Mouse (Mus musculus) MEL (cell line): ENCODE measurements around the gene Gm20489. TPM values are rescaled to one million over a fixed set of nuclear protein-coding genes. Genes with fewer than 3 reads are reported as not detected.

ENCODE experiments used
- DNase-seq: peaks from one replicate; pipeline ENCODE4 v3.0.0; 2011; ENCODE audit warnings: low read depth, low spot score
- H3K27ac ChIP-seq: 2 replicates; pipeline ENCODE4 v1.5.1; 2012; ENCODE audit warnings: low read depth, mild to moderate bottlenecking, control low read depth, low read length, moderate library complexity; ENCODE audit not compliant: control insufficient read depth
- H3K27me3 ChIP-seq, 2 experiments: fragments of 150-350 bp in 1 of 2; sonication (generic) in 1 of 2; 2 replicates each; pipeline ENCODE4 v1.6.1; 2012; ENCODE audit warnings: low read length in 2 of 2, mild to moderate bottlenecking in 2 of 2, improper control_type of control experiment in 1 of 2, moderate library complexity in 1 of 2; ENCODE audit not compliant: insufficient read depth in 2 of 2, control insufficient read depth in 1 of 2
- H3K36me3 ChIP-seq, 2 experiments: 2 replicates each; pipeline ENCODE4 v1.6.1; 2012 to 2014; ENCODE audit warnings: low read length in 2 of 2, improper control_type of control experiment in 1 of 2, inconsistent platforms in 1 of 2, mild to moderate bottlenecking in 1 of 2; ENCODE audit not compliant: insufficient read depth in 2 of 2, control insufficient read depth in 1 of 2
- H3K4me1 ChIP-seq, 2 experiments: fragments of 150-350 bp in 1 of 2; sonication (generic) in 1 of 2; 2 replicates each; pipeline ENCODE4 v1.6.1; 2012; ENCODE audit warnings: low read length in 2 of 2, improper control_type of control experiment in 1 of 2, mild to moderate bottlenecking in 1 of 2; ENCODE audit not compliant: insufficient read depth in 2 of 2, control insufficient read depth in 1 of 2
- H3K4me3 ChIP-seq, 2 experiments: fragments of 150-350 bp in 1 of 2; sonication (generic) in 1 of 2; 2 replicates each; pipeline ENCODE4 v1.5.1; 2012; ENCODE audit warnings: low read depth in 2 of 2, low read length in 2 of 2, mild to moderate bottlenecking in 2 of 2, moderate library complexity in 2 of 2, control low read depth in 1 of 2, improper control_type of control experiment in 1 of 2; ENCODE audit not compliant: control insufficient read depth in 1 of 2, insufficient read depth in 1 of 2
- H3K79me2 ChIP-seq: 2 replicates; pipeline ENCODE4 v1.6.1; 2012; ENCODE audit warnings: mild to moderate bottlenecking, low read length, moderate library complexity; ENCODE audit not compliant: control insufficient read depth, poor library complexity, insufficient read depth
- H3K9ac ChIP-seq: 2 replicates; pipeline ENCODE4 v1.6.1; 2012; ENCODE audit warnings: low read depth, mild to moderate bottlenecking, control low read depth, low read length, moderate library complexity; ENCODE audit not compliant: control insufficient read depth, poor library complexity, severe bottlenecking
- H3K9me3 ChIP-seq: fragments of 150-350 bp; sonication (generic); replicated peaks from 2 replicates; pipeline ENCODE4 v1.6.1; 2012; ENCODE audit warnings: mild to moderate bottlenecking, low read length, improper control_type of control experiment, moderate library complexity; ENCODE audit not compliant: insufficient read depth
- CHD2 ChIP-seq: IDR thresholded peaks from 2 replicates; pipeline ENCODE4 v1.6.1; 2011; ENCODE audit warnings: low read length, improper control_type of control experiment
- E2F4 ChIP-seq: IDR thresholded peaks from 2 replicates; pipeline ENCODE4 v1.6.1; 2011; ENCODE audit warnings: low read depth, low read length, improper control_type of control experiment, borderline replicate concordance
- GABPA ChIP-seq: IDR thresholded peaks from 2 replicates; pipeline ENCODE4 v1.6.1; 2012; ENCODE audit warnings: low read depth, mild to moderate bottlenecking, inconsistent platforms, low read length, improper control_type of control experiment, moderate library complexity
- HCFC1 ChIP-seq: IDR thresholded peaks from 2 replicates; pipeline ENCODE4 v1.6.1; 2012; ENCODE audit warnings: low read depth, mild to moderate bottlenecking, inconsistent platforms, low read length, improper control_type of control experiment, moderate library complexity
- MAFK ChIP-seq: IDR thresholded peaks from 2 replicates; pipeline ENCODE4 v1.6.1; 2011; ENCODE audit warnings: low read depth, mild to moderate bottlenecking, low read length, improper control_type of control experiment, borderline replicate concordance
- MAX ChIP-seq: IDR thresholded peaks from 2 replicates; pipeline ENCODE4 v1.6.1; 2011; ENCODE audit warnings: low read length, improper control_type of control experiment
- NRF1 ChIP-seq: IDR thresholded peaks from 2 replicates; pipeline ENCODE4 v1.6.1; 2014; ENCODE audit warnings: low read depth, mild to moderate bottlenecking, inconsistent platforms, low read length, improper control_type of control experiment, moderate library complexity; ENCODE audit not compliant: poor library complexity, insufficient read depth, severe bottlenecking
- POLR2A ChIP-seq, 2 experiments: IDR thresholded peaks; 2 replicates each; pipeline ENCODE4 v1.6.1; 2011 to 2012; ENCODE audit warnings: low read length in 2 of 2, mild to moderate bottlenecking in 2 of 2, control low read depth in 1 of 2, improper control_type of control experiment in 1 of 2, low read depth in 1 of 2, moderate library complexity in 1 of 2; ENCODE audit not compliant: control insufficient read depth in 1 of 2, insufficient read depth in 1 of 2, poor library complexity in 1 of 2
- POLR2AphosphoS2 ChIP-seq: IDR thresholded peaks from 2 replicates; pipeline ENCODE4 v1.6.1; 2011; ENCODE audit warnings: low read length, improper control_type of control experiment
- SIN3A ChIP-seq: IDR thresholded peaks from 2 replicates; pipeline ENCODE4 v1.6.1; 2012; ENCODE audit warnings: low read length, improper control_type of control experiment, inconsistent platforms
- TAL1 ChIP-seq: IDR thresholded peaks from 2 replicates; pipeline ENCODE4 v1.6.1; 2012; ENCODE audit warnings: mild to moderate bottlenecking, inconsistent platforms, low read length, moderate library complexity, mixed read lengths
- TCF12 ChIP-seq: IDR thresholded peaks from 2 replicates; pipeline ENCODE4 v1.6.1; 2014; ENCODE audit warnings: low read depth, mild to moderate bottlenecking, inconsistent platforms, low read length, improper control_type of control experiment, moderate library complexity
- USF2 ChIP-seq, 2 experiments: IDR thresholded peaks; 2 replicates each; pipeline ENCODE4 v1.6.1; 2011 to 2012; ENCODE audit warnings: improper control_type of control experiment in 2 of 2, low read length in 2 of 2, borderline replicate concordance in 1 of 2, inconsistent platforms in 1 of 2, low read depth in 1 of 2, mild to moderate bottlenecking in 1 of 2; ENCODE audit not compliant: insufficient read depth in 1 of 2
- ZMIZ1 ChIP-seq: IDR thresholded peaks from 2 replicates; pipeline ENCODE4 v1.6.1; 2012; ENCODE audit warnings: low read depth, mild to moderate bottlenecking, inconsistent platforms, low read length, improper control_type of control experiment, moderate library complexity
- ZNF384 ChIP-seq: IDR thresholded peaks from 2 replicates; pipeline ENCODE4 v1.6.1; 2012; ENCODE audit warnings: low read depth, mild to moderate bottlenecking, inconsistent platforms, low read length, improper control_type of control experiment
- polyA plus RNA-seq, 2 experiments: library from polyadenylated mRNA; stranded (reverse) in 1 of 2; unstranded in 1 of 2; fragments of >175 nt in 1 of 2; fragments of >200 nt in 1 of 2; gene quantifications; 2 replicates each; pipeline versions ENCODE4 v1.2.1 to v1.2.4; 2012; ENCODE audit warnings: low replicate concordance in 2 of 2, low read depth in 1 of 2; ENCODE audit not compliant: insufficient read length in 2 of 2, insufficient read depth in 1 of 2, missing spikeins in 1 of 2
- total RNA-seq: library from RNA; depleted of rRNA; stranded (reverse); fragments of 300-350 nt; gene quantifications from 2 replicates; pipeline ENCODE4 v1.2.3, GENCODE M21; 2012

Gm20489 gene
- total and polyA plus RNA-seq, 3 experiments = not detected

GRCm38 (mm10) chrX:101304646-101305045 lies 35.8 kb upstream of the Gm20489 start:
- no peaks in the 10 kb centered on the region for H3K9me3 ChIP-seq
- H3K36me3 ChIP-seq = no peaks in the 10 kb centered on the region
- DNase-seq = no peak
- H3K79me2 ChIP-seq = no peaks in the 10 kb centered on the region
- H3K9ac ChIP-seq = no peak overlapping the region
- no peak for TF ChIP-seq TAL1
- no peak for TF ChIP-seq SIN3A
- TF ChIP-seq NRF1 = no peak
- no peak for TF ChIP-seq ZMIZ1
- no peak for TF ChIP-seq CHD2
- TF ChIP-seq POLR2A (IDR thresholded peaks at IDR 0.05; ENCODE audit: control insufficient read depth in 1 of 2, insufficient read depth in 1 of 2, low read depth in 1 of 2, low read length in 2 of 2, poor library complexity in 1 of 2) = no peak
- no peak for TF ChIP-seq ZNF384
- TF ChIP-seq MAFK = no peak
- no peak for TF ChIP-seq POLR2AphosphoS2
- no peak for TF ChIP-seq HCFC1
- TF ChIP-seq, all 39 proteins: peak for 0
- H3K4me3 ChIP-seq = no peak overlapping the region
- no peaks in the 10 kb centered on the region for H3K27me3 ChIP-seq
- no peaks in the 10 kb centered on the region for H3K4me1 ChIP-seq
- H3K27ac ChIP-seq = no peak overlapping the region

- Histone ChIP-seq H3K27me3 (no peaks in the 10 kb centered on the region), H3K27ac (no peak overlapping the region), H3K4me1 (no peaks in the 10 kb centered on the region), H3K4me3 (no peak overlapping the region), H3K9ac (no peak overlapping the region), H3K9me3 (no peaks in the 10 kb centered on the region), H3K79me2 (no peaks in the 10 kb centered on the region), H3K36me3 (no peaks in the 10 kb centered on the region)
- DNase-seq = no peak
- TF ChIP-seq USF2 (IDR thresholded peaks at IDR 0.05; ENCODE audit: borderline replicate concordance in 1 of 2, insufficient read depth in 1 of 2, low read depth in 1 of 2, low read length in 2 of 2) = no peak
- TF ChIP-seq GABPA = no peak
- TF ChIP-seq TCF12 = no peak
- no peak for TF ChIP-seq POLR2A (IDR thresholded peaks at IDR 0.05; ENCODE audit: control insufficient read depth in 1 of 2, insufficient read depth in 1 of 2, low read depth in 1 of 2, low read length in 2 of 2, poor library complexity in 1 of 2)
- no peak for TF ChIP-seq MAX
- no peak for TF ChIP-seq E2F4
- no peak for TF ChIP-seq TAL1
- no peak for TF ChIP-seq ZNF384
These were observed 32.8 kb upstream of the Gm20489 start for GRCm38 (mm10) chrX:101301654-101302053.
